Mouse (Mus musculus): ENCODE results near the gene Cflar.

DNA sequence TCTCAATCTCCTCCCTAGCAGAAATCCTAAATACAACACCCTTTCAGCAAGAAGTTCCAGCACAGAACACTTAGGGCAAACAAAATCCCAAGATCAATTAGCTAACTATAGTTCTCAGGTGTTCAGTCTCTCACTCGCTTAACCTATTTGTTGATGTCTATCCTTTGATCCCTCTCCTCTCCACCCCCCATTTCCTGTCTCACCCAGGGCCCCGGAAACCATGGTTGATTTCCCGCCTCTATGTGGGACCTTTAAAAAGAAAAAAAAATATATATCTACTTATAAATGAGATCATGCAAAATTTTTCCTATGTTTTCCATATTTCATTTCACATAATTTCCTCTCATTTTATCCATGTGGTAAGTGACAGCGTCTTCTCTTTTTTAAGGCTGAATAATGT lies 9.7 kb downstream of the Cflar start:
- TF ChIP-seq POLR2A (IDR thresholded peaks at IDR 0.05; ENCODE audit: borderline replicate concordance, control insufficient read depth, low read depth, low read length) (no peak), CTCF (IDR thresholded peaks at IDR 0.05; ENCODE audit: control insufficient read depth, insufficient read depth, low read length) (no peak)

All from bone marrow, adult 2 months (tissue).